Mouse (Mus musculus) C2C12 (cell line): ENCODE data around the gene Vkorc1l1. TPM values are rescaled to one million over a fixed set of nuclear protein-coding genes. Genes with fewer than 3 reads are reported as not detected.

Experiments used
- H3K27me3 ChIP-seq: one replicate; pipeline ENCODE4 v1.6.1; 2011; ENCODE audit not compliant: control insufficient read depth, insufficient read depth, insufficient read length
- H3K36me3 ChIP-seq: one replicate; pipeline ENCODE4 v1.6.1; 2011; ENCODE audit not compliant: control insufficient read depth, insufficient read depth
- H3K4me3 ChIP-seq: one replicate; pipeline ENCODE4 v1.5.1; 2011; ENCODE audit warnings: mild to moderate bottlenecking, control low read depth; ENCODE audit not compliant: poor library complexity, insufficient read depth, severe bottlenecking
- H3K79me2 ChIP-seq: one replicate; pipeline ENCODE4 v1.6.1; 2011; ENCODE audit not compliant: control insufficient read depth, insufficient read depth
- H3K79me3 ChIP-seq: one replicate; pipeline ENCODE4 v1.6.1; 2011; ENCODE audit warnings: low read depth, control low read depth
- H3ac ChIP-seq: one replicate; pipeline ENCODE3; 2011; ENCODE audit warnings: low read depth; ENCODE audit not compliant: control insufficient read depth, insufficient read length
- CEBPB ChIP-seq: IDR thresholded peaks from one replicate; pipeline ENCODE4 v1.6.1; 2011; ENCODE audit warnings: low read depth, mild to moderate bottlenecking, control low read depth, moderate library complexity
- CTCF ChIP-seq: IDR thresholded peaks from one replicate; pipeline ENCODE4 v1.5.1; 2011; ENCODE audit not compliant: control insufficient read depth, insufficient read depth, insufficient read length
- FOSL1 ChIP-seq: IDR thresholded peaks from one replicate; pipeline ENCODE4 v1.8.0; 2011; ENCODE audit warnings: mild to moderate bottlenecking, low read length; ENCODE audit not compliant: poor library complexity, insufficient read depth, severe bottlenecking
- MAX ChIP-seq: IDR thresholded peaks from one replicate; pipeline ENCODE4 v1.6.1; 2011; ENCODE audit warnings: mild to moderate bottlenecking, control low read depth
- MYOD1 ChIP-seq: IDR thresholded peaks from one replicate; pipeline ENCODE4 v1.6.1; 2011; ENCODE audit warnings: low read depth; ENCODE audit not compliant: control insufficient read depth, insufficient read length
- MYOG ChIP-seq: IDR thresholded peaks from one replicate; pipeline ENCODE4 v1.6.1; 2011; ENCODE audit not compliant: control insufficient read depth, insufficient read length; ENCODE audit errors: extremely low read depth
- USF1 ChIP-seq: IDR thresholded peaks from one replicate; pipeline ENCODE4 v1.6.1; 2011; ENCODE audit warnings: low read depth, mild to moderate bottlenecking, control low read depth, moderate library complexity
- polyA plus RNA-seq: library from polyadenylated mRNA; unstranded; fragments of >200 nt; fragmentation: generic; extraction: Trizol; gene quantifications from one replicate; pipeline ENCODE4 v1.2.1, GENCODE M21; 2012; ENCODE audit warnings: missing spikeins

Vkorc1l1 gene
- polyA plus RNA-seq, 1 experiment, result 16.5 TPM

DNA sequence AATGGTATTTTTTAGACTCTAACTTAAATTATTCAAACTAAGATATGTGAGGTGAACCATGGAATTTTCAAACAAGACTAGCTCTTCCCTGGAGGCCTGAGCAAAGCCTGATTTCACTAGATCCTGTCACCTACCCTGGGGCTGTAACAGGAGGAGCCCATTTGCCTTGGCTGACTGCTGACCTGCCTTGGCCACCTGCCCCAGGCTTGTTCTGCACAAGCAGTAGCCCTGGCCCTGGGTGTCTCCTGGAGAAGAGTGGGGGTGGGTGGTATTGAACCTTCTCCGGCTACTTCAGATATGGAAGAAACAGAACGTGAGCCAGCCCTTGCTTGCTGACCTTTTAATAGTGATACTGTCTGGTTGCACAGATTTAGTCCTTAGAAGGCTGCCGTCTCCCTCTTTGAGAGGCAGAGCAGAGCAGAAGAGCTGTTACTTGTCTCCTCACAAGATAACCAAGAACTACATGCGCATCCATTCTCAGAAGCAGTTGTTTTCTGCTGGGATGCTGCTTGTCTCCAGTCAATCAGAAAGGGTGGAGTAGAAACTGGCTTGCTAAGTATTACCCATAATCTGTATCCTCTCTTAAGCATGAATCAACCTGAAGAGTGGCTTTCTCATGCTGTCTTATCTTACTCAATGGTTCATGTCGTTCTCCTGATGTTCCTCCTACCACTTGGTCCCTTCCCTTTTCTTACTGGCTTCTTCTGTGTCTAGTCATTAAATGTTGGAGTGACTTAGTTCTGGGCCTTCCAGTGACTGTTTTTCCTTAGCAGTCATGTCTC lies 12.9 kb downstream of the Vkorc1l1 start:
- Histone ChIP-seq H3ac (no peak overlapping the region), H3K79me2 (peaks cover 89% of the 10 kb centered on the region), H3K79me3 (peaks cover 35% of the 10 kb centered on the region), H3K4me3 (no peak overlapping the region), H3K27me3 (no peaks in the 10 kb centered on the region), H3K36me3 (no peaks in the 10 kb centered on the region)
- TF ChIP-seq MAX (no peak), MYOG (no peak), CTCF (no peak), USF1 (no peak), CEBPB (no peak), MYOD1 (no peak), FOSL1 (no peak)

DNA sequence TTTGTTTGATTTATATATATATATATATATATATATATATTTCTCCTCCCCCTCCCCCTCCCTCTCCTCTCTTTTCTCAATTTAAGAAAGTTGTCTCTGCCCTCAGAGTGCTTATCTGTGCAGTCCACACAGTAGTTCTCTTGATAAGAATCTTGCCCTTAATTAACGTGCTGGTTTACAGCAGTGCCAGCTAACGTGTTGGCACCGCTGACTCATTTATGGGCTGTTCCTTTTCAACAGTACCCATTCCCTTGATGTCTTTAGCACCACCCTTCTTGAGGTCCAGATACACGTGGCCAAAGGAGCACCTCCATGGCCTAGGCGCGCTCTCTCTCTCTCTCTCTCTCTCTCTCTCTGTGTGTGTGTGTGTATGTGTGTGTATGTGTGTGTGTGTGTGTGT lies 14.0 kb downstream of the Vkorc1l1 start:
- TF ChIP-seq MYOG, result no peak
- no peak for TF ChIP-seq CEBPB
- no peak for TF ChIP-seq USF1
- TF ChIP-seq MAX, result no peak
- no peak for TF ChIP-seq CTCF
- TF ChIP-seq FOSL1, result no peak
- H3K79me2 ChIP-seq, result peaks cover 87% of the 10 kb centered on the region
- H3ac ChIP-seq, result no peak overlapping the region
- H3K4me3 ChIP-seq, result no peak overlapping the region
- H3K79me3 ChIP-seq, result peaks cover 27% of the 10 kb centered on the region
- no peaks in the 10 kb centered on the region for H3K36me3 ChIP-seq
- H3K27me3 ChIP-seq, result no peaks in the 10 kb centered on the region

DNA sequence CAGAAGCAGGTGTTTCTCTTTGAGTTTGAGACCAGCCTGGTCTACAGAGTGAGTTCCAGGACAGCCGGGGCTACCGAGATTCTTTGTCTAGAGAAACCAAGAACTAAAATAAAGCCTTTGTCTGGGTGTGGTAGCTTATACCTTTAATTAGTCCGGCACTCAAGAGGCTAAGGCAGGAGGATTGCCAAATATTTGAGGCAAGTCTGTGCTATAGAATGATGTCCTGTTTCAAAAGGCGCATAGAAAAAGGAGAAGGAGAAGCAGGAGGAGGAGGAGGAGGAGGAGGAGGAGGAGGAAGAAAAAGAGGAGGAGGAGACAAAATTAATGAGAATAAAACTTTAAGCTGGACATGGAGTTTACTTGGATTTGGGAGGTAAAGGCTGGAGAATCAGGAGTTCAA lies 21.5 kb downstream of the Vkorc1l1 start:
- TF ChIP-seq USF1 (no peak), FOSL1 (no peak), MAX (no peak), MYOG (no peak), CEBPB (no peak), CTCF (no peak), MYOD1 (no peak)
- Histone ChIP-seq H3ac (no peak overlapping the region), H3K79me2 (peaks cover 80% of the 10 kb centered on the region), H3K79me3 (peaks cover 26% of the 10 kb centered on the region), H3K27me3 (no peaks in the 10 kb centered on the region), H3K36me3 (no peaks in the 10 kb centered on the region), H3K4me3 (no peak overlapping the region)

DNA sequence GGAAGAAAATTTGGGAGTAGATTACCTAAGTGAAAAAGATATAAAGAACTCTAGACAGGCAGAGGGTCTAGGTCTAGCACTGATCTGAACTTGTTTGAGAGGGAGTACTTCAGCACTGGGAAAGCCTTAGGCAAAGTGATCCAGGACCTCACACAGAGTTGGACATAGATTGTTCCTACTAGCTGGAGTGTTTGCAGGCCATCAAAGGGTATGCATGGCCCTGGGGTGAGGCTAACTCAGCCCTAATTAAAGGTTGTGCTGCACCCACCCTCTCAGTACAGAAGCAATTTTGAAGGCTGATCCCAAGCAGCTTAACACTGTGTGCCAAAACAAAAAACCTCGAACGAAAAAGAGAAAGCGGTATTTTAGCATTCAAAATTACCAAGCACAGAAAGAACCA lies 24.7 kb downstream of the Vkorc1l1 start:
- Histone ChIP-seq H3K79me2 (peaks cover 68% of the 10 kb centered on the region), H3K27me3 (no peaks in the 10 kb centered on the region), H3ac (no peak overlapping the region), H3K79me3 (peaks cover 13% of the 10 kb centered on the region), H3K4me3 (no peak overlapping the region), H3K36me3 (no peaks in the 10 kb centered on the region)
- no peak for TF ChIP-seq CTCF
- TF ChIP-seq MYOD1, result no peak
- no peak for TF ChIP-seq USF1
- TF ChIP-seq MAX, result no peak

DNA sequence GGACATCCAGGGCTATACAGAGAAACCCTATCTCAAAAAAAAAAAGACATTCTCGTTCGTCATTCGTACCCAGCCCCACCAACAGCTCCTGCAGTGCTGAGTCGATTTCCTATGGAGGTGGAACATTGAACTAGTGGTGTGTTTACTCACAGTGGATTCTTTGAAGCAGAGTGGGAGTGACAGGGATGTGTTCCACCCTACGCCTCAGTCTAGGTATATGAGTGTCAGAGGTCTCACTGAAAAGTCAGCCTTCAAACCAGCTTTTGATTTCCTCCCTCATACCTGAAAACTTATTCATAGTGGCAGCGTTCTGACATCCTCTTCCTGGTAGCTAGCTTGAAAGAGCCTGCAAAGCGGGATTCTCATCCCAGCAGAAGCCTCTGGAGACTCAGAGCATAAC lies 26.6 kb downstream of the Vkorc1l1 start:
- no peak for TF ChIP-seq MYOG
- Histone ChIP-seq H3K4me3 (no peak overlapping the region), H3K27me3 (no peaks in the 10 kb centered on the region), H3K79me3 (peaks cover 9% of the 10 kb centered on the region), H3K36me3 (no peaks in the 10 kb centered on the region), H3ac (no peak overlapping the region), H3K79me2 (peaks cover 50% of the 10 kb centered on the region)

DNA sequence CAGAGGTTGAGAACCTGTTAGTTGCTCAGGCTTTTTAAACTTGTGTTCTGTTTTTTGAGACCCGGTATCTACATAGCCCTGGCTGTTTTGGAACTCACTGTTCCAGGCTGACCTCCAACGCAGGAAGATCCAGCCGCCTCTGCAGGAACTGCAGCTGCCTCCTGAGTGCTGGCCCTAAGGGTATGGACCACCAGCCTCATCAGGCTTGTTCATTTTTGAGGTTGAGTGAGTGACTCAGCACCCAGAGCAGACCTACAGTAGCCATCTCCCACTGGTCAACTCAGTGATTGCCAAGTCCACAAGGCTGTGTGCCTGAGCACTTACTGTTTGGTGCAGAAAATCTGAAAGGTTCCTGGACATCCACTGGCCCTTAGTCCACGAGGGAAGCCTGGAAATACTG lies 29.7 kb downstream of the Vkorc1l1 start:
- TF ChIP-seq FOSL1, result no peak
- TF ChIP-seq CTCF, result no peak
- no peak for TF ChIP-seq MYOD1
- H3K36me3 ChIP-seq, result peaks cover 6% of the 10 kb centered on the region
- no peak overlapping the region for H3ac ChIP-seq

More for the DNA sequence above, 29.7 kb downstream of the Vkorc1l1 start:
- Histone ChIP-seq H3K79me3 (peaks cover 8% of the 10 kb centered on the region), H3K27me3 (no peaks in the 10 kb centered on the region), H3K4me3 (no peak overlapping the region), H3K79me2 (peaks cover 22% of the 10 kb centered on the region)
